Mouse (Mus musculus) thymus, adult 2 months (tissue): ENCODE measurements around the gene Tsks. TPM values are rescaled to one million over a fixed set of nuclear protein-coding genes. Genes with fewer than 3 reads are reported as not detected.

Experiments used
- DNase-seq: peaks from one replicate; pipeline ENCODE4 v3.0.0; 2021
- H3K27ac ChIP-seq: fragments of 200-500 bp; 2 replicates; pipeline ENCODE4 v1.5.1; 2012; ENCODE audit warnings: low read length, control low read depth; ENCODE audit not compliant: control insufficient read depth, insufficient read depth
- H3K27me3 ChIP-seq: fragments of 200-500 bp; 2 replicates; pipeline ENCODE4 v1.6.1; 2012; ENCODE audit warnings: mild to moderate bottlenecking, low read length, moderate library complexity, mixed read lengths; ENCODE audit not compliant: control insufficient read depth, insufficient read depth
- H3K36me3 ChIP-seq: fragments of 200-500 bp; 2 replicates; pipeline ENCODE4 v1.6.1; 2012; ENCODE audit warnings: mild to moderate bottlenecking, low read length, moderate library complexity; ENCODE audit not compliant: control insufficient read depth, insufficient read depth
- H3K4me1 ChIP-seq: fragments of 200-500 bp; replicated peaks from 2 replicates; pipeline ENCODE4 v1.6.1; 2012; ENCODE audit warnings: low read length; ENCODE audit not compliant: control insufficient read depth, insufficient read depth
- H3K4me3 ChIP-seq: fragments of 200-500 bp; 2 replicates; pipeline ENCODE4 v1.5.1; 2012; ENCODE audit warnings: mild to moderate bottlenecking, low read length, control low read depth, moderate library complexity; ENCODE audit not compliant: control insufficient read depth, insufficient read depth
- CTCF ChIP-seq: fragments of 200-500 bp; IDR thresholded peaks from 2 replicates; pipeline ENCODE4 v1.5.1; 2012; ENCODE audit warnings: mild to moderate bottlenecking, control low read depth, low read length, moderate library complexity, borderline replicate concordance; ENCODE audit not compliant: control insufficient read depth, poor library complexity, insufficient read depth; ENCODE audit errors: extremely low read depth
- POLR2A ChIP-seq: fragments of 200-500 bp; IDR thresholded peaks from 2 replicates; pipeline ENCODE4 v1.6.1; 2012; ENCODE audit warnings: mild to moderate bottlenecking, low read length, control low read depth, moderate library complexity; ENCODE audit not compliant: control insufficient read depth, poor library complexity, insufficient read depth; ENCODE audit errors: extremely low read depth
- WGBS: fragments of 180-500 bp; shearing (Covaris S2); methylation state at CpG from one replicate; pipeline ENCODE4 v1.1.7; 2018; 5-methylcytosine and 5-hydroxymethylcytosine counted together
- polyA plus RNA-seq: library from polyadenylated mRNA; depleted of rRNA; stranded (reverse); fragments of >200 nt; gene quantifications from 2 replicates; pipeline ENCODE4 v1.2.3, GENCODE M21; 2012

Tsks gene
- polyA plus RNA-seq, 1 experiment, result 1.0 TPM

DNA sequence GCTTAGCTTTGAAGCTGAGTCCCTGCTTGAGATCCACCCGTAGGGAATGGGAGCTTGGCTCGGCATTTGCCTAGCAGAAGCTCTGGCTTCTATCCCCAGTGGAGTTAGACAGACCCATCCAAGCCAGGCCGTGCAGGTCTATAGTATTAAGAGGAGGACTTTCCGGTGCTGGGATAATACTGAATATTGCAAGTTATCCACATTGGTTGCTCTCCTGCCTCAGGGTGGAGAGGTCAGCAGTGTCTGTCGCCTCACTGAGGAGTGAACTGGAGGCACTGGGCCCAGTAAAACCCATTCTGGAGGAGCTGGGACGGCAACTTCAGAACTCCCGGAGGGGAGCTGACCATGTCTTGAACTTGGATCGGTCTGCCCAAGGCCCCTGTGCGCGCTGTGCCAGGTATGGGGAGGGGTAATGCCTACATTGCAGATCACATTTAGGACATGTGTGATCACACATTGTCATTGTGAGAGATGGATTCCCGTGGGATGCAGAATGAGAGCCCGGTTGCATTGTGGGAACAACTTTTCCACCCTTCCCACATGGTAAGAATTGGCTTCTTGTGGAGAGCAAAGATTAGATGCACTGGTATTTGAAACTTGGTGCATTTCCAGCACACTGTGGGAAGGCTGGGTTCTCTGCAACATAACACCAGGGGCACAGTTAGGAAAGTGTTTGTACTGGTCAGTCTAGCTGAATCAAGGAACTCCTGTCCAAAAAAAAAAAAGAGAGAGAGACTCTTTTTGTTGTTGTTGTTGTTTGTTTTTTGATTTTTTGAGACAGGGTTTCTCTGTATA, 11.3 kb downstream of the Tsks start:
- DNase-seq, result no peak
- H3K36me3 ChIP-seq, result no peaks in the 10 kb centered on the region
- 93% methylated on average over 12 of the region's 12 CpGs for WGBS
- TF ChIP-seq CTCF (no peak), POLR2A (no peak)
- no peaks in the 10 kb centered on the region; the same call in 1 of the 2 replicates for H3K27me3 ChIP-seq
- H3K4me1 ChIP-seq, result peaks cover 8% of the 10 kb centered on the region
- no peak overlapping the region for H3K27ac ChIP-seq
- H3K4me3 ChIP-seq, result no peak overlapping the region

DNA sequence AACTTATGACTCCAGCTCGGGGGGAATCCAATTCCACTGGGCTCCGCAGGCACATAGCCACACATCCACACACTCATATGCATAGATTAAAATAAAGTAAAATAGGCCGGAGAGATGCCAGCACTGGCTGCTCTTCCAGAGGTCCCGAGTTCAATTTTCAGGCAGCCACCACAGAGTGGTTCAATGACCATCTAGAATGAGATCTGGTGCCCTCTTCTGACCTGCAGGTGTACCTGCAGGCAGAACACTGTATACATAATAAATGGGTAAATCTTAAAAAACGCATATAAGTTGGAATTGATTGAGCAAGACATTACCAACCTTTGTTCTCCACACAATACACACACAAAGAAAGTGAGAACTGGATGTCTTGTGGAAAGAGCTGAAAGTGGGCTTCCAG, 12.6 kb downstream of the Tsks start:
- TF ChIP-seq CTCF, result no peak
- no peak for TF ChIP-seq POLR2A
- H3K4me1 ChIP-seq, result peaks cover 8% of the 10 kb centered on the region
- peak; percentile 32 for DNase-seq
- no peaks in the 10 kb centered on the region for H3K36me3 ChIP-seq
- no peak overlapping the region for H3K27ac ChIP-seq
- no peak overlapping the region for H3K4me3 ChIP-seq
- H3K27me3 ChIP-seq, result no peaks in the 10 kb centered on the region; the same call in 1 of the 2 replicates
- WGBS, result 44% methylated on average over 5 of the region's 5 CpGs

DNA sequence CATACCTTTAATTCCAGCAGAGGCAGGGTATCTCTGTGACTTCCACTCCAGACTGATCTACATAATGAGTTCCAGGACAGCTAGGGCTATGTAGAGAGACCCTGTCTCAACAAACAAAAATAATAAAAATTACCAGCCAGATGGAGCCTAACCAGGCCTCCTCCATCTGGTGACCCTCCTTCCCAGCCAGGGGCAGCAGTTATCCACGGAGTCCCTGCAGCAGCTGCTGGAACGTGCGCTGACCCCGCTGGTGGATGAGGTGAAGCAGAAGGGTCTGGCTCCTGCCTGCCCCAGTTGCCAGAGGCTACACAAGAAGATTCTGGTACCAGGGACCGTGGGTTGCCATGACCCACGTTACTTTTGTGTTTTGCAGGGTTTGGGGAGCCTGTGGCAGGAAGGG, 13.3 kb downstream of the Tsks start:
- TF ChIP-seq POLR2A, result no peak
- 92% methylated on average over 6 of the region's 6 CpGs for WGBS
- no peak for DNase-seq
- Histone ChIP-seq H3K36me3 (no peaks in the 10 kb centered on the region), H3K4me3 (no peak overlapping the region), H3K27me3 (no peaks in the 10 kb centered on the region; the same call in 1 of the 2 replicates), H3K27ac (no peak overlapping the region), H3K4me1 (peaks cover 8% of the 10 kb centered on the region)

DNA sequence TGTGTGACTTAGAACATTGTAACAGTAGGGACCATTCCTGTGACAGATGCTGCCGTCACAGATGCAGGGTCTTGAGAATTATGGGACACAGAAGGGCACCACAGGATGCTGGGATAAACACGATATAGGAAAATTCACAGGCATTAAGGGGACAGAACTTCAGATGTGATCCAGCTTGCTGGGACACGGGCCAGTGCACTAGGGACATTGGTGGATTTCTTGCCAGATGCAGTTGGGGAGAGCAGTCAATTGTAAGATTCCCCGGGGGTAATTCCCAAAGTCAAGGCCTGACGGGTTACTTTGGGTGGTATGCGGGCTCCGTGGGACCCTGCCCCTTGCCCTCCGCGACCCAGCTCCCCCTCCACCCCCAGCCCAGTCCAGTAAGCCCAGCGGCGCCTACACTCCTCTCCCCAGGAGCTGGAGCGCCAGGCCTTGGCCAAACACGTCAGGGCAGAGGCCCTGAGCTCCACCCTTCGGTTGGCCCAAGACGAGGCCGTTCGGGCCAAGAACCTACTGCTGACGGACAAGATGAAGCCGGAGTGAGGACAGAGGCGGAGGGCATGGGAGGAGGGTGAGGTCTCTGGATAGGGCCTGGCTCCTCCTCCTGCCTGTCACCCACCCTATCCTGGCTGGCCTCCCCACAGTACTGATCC, 14.3 kb downstream of the Tsks start:
- Histone ChIP-seq H3K4me3 (no peak overlapping the region), H3K27ac (no peak overlapping the region), H3K4me1 (peaks cover 7% of the 10 kb centered on the region), H3K27me3 (no peaks in the 10 kb centered on the region; the same call in 1 of the 2 replicates), H3K36me3 (no peaks in the 10 kb centered on the region)
- 95% methylated on average over 20 of the region's 20 CpGs for WGBS
- no peak for DNase-seq
- no peak for TF ChIP-seq POLR2A

DNA sequence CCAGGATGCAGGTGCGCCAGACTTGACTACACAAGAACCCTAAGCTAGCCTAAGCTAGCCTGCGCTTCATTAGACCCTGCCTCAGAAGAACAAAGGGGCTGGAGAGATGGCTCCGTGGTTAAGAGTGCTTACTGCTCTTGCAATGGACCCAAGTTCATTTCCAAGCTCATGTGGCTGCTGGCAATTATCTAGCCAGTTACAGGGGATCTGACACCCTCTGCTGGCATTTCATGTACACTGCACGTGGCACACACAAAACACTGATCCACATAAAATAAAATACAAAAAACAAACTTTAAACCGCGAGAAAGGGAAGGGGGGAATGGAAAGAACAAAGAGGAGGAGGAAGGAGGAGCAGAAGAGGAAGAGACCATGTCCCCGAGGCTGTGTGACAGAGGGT, 15.2 kb downstream of the Tsks start:
- Histone ChIP-seq H3K4me1 (no peaks in the 10 kb centered on the region), H3K27me3 (no peaks in the 10 kb centered on the region), H3K36me3 (no peaks in the 10 kb centered on the region), H3K27ac (no peak overlapping the region), H3K4me3 (no peak overlapping the region)
- 27% methylated on average over 7 of the region's 7 CpGs for WGBS
- TF ChIP-seq POLR2A, result no peak
- TF ChIP-seq CTCF, result no peak
- DNase-seq, result peak; percentile 29

DNA sequence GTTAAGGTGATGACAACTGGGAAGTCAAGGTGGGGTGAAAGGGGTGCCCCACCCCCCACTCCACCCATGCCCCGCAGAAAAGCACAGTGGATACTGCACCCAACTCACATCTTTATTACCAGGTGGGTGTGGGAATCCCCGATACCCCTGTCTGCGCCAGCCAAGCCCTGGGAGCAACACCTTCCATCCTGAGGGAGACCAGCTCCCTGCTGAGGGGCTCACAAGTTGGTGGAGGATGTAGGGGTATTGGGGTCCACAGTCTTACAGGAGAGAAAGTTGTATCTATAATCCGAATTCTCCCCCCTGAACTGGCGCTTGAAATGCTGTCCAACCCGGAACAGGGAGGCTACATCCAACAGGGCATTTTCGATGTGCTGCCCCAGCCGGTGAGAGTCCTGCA, 16.3 kb downstream of the Tsks start:
- no peaks in the 10 kb centered on the region for H3K36me3 ChIP-seq
- no peak for TF ChIP-seq CTCF
- no peak for TF ChIP-seq POLR2A
- H3K4me1 ChIP-seq, result no peaks in the 10 kb centered on the region
- DNase-seq, result no peak
- no peak overlapping the region for H3K4me3 ChIP-seq
- no peaks in the 10 kb centered on the region for H3K27me3 ChIP-seq
- H3K27ac ChIP-seq, result no peak overlapping the region
- WGBS, result 88% methylated on average over 8 of the region's 8 CpGs
